Mouse (Mus musculus) thymus, postnatal 0 days (tissue): ENCODE data around the gene Csk. TPM values are rescaled to one million over a fixed set of nuclear protein-coding genes. Genes with fewer than 3 reads are reported as not detected.

Experiments
- DNase-seq: peaks from one replicate; pipeline ENCODE4 v3.0.0-alpha.2; 2015; ENCODE audit warnings: low spot score
- polyA plus RNA-seq: library from polyadenylated mRNA; unstranded; fragments of >200 nt; fragmentation: Nextera tagmentation; extraction: Ambion mirVana; gene quantifications from 2 replicates; pipeline ENCODE4 v1.2.1, GENCODE M21; 2015

The Csk gene
- polyA plus RNA-seq, 1 experiment from 2014 or later: 98.5 TPM

DNA sequence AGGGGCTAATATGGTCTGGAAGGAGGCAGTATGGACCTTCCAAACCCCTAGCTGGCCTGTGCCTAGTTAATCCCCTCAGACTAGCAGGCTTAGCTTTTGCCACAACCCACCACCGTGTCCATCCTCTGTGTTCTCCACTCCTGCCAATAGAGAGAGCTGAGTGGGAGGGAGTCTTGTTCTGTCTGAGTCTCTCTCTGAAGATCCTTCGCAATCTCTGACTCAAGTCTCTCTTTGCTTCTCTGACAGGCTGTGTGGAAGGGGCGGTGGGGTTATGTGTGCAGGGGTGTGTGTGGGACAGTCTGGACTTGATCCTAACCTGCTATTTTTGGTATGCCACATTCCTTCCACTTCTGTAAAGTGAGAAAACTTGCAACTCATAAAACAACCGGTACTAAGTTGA, 48.6 kb downstream of the Csk start:
- no peak for DNase-seq

DNA sequence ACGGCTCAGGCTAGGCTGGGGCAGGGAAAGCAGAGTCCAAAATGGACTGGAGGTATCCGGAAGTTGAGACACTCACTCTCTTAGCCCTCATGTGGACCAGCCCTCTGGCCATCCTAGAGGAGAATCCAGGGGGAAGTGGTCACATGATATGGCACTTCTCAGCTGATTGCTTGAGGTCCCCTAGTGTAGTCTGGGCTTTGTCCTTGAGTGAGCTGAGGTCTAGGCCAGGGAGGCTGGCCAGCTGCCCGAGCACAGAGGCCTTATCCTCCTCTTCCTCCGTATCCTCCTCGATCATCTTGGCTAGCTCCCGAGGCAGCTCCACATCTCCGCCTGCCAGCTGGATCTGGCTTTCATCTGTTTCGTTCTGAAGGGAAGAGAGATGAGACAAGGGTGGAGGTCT, 51.3 kb downstream of the Csk start:
- no peak for DNase-seq

DNA sequence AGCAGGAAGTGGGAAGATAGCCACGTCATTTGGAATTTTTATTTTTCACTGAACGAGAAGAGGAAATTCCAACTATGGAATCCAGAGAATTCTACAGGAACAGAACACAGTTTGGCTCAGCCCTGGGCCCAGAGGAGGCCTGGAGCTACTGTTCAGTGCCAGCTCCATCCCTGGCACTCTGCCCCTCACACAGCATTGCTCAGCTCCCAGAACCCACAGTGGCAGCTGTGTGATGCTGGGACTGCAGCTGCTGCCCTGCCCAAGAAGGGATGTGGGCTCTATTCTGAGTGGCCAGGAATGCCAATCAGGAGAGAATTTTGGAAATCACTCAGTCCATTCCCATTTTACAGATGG, 52.1 kb downstream of the Csk start:
- no peak for DNase-seq

DNA sequence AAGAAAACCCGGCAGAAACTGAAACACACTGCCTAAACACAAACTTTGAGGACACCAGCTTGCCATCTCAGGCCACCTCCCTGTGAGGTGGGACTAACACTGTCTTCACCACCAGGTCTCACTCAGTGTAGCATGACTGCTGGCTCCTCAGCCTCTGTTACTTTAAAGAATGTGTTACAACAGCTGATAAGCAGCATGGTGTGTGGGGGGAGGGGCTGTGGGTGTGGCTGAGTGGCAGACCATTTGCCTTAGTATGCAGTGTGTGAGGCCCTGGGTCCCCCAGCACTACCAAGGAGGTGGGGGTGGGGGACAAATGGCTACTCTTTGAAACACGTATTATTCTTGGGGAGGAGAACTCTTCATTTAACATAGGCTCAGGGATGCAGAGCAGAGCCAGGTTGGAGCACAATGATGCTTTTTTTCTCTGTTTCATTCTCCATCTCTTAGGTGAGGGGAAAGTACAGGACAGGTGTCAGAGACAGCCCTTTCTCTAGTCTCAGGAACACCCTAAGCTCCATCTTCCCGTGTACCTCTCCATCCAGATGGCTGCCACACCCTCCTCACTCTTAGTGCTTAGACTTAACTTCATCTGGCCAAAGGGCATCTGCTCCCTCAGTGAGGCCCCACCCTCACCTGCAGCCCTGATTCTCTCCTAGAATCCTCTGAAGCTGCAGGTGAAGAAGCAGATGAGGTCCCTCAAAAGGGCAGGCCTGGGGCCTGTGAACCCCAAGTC, 52.6 kb downstream of the Csk start:
- no peak for DNase-seq

DNA sequence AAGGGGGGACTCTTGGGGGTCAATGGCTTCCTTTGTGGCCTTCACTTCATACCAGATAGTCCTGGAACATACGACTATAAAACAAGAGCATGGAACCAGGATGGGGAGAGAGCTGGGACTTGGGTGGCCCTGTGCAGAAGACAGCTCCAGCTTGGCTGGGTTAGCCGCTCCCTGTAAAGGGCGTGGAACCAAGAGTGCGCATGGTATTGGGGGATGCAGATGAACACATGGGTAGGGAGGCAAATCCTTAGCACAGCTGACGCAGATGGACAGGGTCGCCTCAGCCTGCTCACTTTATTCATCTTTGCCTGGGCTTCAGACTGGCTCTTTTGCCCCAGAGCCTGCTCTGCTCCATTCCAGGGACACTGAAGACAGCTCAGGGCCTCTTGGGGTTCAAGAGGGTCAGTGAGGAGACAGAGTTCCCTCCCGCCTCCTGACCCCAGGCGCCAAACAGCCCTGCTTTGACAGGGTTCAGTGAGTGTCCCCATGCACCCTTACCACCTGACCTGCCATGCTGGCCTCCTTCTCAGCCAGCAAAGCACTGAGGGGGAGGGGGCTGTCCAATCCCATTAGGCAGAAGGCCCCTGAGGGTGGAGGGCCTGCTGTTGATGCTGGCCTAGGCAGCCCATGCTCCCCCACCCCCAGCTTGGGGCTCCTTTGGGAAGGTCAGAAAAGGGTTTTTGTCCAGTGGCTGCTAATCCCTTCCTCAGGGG, 54.4 kb downstream of the Csk start:
- DNase-seq: no peak

DNA sequence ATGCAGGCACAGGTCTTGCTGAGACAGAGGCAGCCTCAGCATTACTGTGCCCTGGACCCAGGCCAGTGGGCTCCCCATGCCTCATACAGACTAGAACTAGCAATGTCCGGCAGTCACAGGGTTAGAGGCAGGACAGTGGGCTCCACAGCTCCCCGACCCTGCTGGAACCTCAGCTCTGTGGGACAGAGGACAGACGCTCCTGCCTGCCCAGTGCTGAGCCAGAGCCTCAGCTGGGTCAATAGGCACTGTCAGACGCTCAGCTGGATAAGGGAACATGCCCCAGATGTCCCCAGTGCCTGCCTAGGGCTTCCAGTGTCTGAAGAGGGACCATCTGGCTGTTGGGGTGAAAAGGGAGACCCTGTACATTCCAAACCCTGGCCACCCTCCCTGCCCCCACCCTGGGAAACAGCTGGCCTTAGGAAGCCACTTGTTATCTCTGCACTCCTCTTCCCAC, 55.5 kb downstream of the Csk start:
- DNase-seq: no peak

DNA sequence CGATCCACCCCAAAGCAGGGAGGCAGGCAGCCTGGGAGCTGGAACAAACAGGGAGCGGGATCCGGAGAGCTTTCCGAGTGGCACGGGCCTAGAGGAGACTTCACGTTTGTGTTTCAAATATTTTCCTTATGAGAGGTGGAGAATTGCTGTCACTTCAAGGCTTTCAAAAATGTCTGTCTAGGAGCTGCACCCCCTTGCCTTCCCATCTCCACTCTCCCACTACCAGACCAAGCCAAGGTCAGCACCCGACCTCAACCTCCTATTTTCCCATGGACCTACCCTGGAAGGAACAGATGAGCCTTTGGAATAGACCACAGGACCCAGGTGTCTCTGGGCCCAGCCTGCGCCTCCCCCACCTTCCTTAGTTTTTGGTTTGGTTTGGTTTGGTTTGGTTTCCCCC, 56.2 kb downstream of the Csk start:
- no peak for DNase-seq

DNA sequence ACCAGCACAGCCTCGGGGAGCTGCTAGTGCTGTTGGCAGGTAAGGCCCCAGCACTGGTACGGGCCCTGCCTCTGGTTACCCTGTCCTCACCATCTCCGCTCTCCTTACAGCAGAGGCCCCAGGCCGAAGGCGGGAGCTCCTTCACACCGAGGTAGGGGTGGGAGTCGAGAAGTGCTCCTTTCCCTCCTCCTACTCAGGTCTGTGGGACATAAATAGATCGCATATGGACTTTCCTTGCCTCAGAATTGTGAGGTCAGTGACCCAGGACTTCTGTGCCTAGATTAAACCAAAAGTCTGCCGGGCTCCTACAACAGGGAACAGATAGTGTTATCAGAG, 59.3 kb downstream of the Csk start:
- DNase-seq: no peak

DNA sequence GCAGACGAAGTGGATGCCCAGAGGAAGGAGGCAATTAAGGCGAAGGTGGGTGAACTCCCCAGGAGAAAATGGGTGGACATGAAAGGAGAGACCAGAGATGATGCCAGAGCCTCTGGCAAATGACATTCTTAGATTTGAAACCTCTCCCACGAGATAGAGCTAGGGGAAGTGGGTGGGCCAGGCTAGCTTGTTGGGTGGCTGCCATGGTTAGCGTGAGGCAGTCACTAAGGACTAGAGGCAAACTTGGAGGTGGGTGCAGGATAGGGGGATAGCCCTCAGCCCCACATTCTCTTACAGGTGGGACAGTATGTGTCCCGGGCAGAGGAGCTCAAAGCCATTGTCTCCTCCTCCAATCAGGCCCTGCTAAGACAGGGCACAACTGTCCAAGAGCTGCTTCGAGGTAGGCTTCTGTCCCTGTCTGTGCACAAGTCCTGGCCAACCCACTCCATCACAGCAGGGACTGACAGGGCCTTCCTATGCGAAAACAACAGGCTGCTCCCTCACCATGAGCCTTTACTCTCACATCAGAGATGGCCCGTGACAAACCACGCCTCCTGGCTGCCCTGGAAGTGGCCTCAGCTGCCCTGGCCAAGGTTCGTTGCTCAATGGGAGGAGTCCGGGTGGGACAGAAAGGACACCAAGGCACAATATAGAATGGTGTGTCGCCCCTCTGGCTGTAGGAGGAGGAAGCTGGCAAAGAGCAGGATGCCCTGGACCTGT, 59.8 kb downstream of the Csk start:
- DNase-seq: no peak

DNA sequence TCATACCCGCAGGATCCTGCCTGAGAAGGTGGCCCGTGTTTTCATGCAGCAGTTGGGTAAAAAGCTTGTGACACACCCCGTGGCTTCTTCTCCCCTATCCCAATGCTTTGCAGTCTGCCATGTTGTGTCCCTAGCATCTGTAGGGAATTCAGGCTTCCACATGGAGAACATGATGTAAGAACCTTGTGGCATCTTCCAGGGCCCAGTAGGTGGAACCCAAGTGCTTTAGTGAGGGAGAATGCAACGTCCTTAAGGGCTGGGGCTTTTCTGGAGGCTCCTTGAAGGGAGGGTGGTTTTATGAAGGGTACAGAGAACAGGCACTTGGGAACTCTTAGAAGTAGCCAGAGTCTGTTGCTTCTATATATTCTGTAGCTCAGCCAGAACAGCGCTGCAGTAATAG, 62.7 kb downstream of the Csk start:
- DNase-seq: no peak

DNA sequence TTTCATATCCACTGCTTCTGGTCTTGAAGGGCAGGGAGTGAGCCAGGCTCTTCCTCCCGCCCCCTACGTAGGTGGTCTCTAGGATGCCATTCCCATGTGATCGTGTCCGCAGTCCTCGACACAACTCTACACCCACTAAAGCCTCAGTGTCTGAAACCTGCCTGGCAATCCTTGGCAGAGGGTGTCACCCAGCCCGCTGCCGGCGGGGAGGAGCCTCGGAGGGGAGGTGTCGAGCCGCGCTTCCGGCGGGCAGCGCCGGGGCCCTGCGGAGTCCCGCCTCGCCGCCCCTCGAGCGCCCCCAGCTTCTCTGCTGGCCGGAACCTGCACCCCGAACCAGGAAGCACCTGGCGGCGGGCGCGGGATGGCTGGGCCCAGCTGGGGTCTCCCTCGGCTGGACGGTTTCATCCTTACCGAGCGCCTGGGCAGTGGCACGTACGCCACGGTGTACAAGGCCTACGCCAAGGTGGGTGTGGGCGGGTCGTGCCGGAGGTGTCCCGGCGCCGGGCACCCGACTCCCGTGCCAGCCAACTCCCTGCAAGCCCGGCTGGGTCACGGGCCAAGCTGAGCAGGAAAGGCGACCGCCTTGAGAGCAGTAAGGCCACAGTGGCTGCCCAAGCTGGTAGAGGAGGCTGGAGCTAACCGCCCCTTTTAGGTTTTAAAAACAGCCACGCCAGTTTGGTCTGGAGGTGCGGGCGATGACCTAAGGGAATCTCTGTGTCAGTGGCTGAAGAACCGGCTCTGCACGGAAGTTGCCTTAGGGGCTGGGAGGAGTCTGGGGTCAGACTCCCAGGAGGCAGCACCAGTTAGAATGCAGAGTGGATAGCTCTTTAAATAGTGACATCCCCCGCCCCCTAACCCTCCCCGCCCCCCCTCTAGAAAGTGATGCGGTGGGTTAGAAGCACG, 64.0 kb downstream of the Csk start, which contains the start of gene Ulk3:
TSS of gene Ulk3 (plus strand) at position 229 of the 903 bp plus-strand sequence.
- peak; percentile 88 for DNase-seq

DNA sequence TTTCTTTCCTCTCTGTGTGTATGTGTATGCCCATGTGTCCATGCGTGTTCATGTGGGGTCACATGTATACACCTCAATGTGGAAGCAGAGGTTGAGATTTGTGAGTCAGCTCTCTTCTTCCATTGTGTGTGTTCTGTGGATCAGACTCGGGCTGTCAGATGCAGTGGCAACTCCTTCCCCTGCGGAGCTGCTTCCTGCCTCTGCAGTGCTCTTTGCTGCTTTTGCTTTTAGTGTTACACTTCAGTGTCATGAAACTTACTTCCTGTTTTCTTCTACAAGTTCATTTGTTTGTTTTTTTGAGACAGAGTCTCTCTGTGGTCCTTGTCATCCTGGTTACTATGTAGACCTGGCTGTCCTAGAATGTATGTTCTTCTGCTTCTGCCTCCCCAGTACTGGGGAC, 68.4 kb downstream of the Csk start:
- peak; percentile 6 for DNase-seq

DNA sequence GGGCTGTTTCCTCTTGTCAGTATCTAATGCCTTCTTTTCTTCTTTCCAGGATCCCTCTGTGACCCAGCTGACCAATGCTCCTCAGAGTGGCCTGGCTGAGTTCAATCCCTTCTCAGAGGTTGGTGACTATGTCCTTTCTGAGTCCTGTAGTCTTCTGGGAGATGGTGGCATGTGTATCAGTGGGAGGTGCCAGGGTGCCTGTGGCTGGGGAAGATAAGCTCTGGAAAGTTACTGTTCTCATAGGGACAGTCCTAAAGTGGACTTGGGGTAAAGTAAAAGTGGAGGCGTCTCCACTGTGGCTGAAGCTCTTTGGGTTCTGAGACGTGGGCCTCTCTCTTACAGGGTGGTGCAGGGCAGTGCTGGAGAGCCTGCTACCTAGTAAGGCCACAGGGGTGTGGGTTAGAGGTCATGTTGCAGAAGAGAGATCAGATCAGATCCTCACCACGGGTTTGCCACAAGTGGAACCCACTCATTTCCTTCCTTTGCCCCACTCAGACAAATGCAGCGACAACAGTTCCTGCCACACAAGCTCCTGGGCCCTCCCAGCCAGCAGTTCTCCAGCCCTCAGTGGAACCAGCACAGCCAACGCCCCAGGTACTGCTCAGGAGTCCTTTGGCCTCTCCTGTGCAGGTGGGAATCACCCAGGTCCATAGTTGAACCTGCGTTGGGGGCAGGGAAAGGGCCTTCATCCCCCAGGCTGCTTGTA, 76.1 kb downstream of the Csk start:
- no peak for DNase-seq

Other genes with a start within 250 kb of the Csk start
- 50.9 and 62.5 TPM in 2 replicates for gene Ppcdc, start 213.5 kb downstream of the Csk start, polyA plus RNA-seq
- gene Scamp5, start 185.6 kb downstream of the Csk start, polyA plus RNA-seq: 3.1 and 3.5 TPM in 2 replicates
- gene Rpp25, start 149.6 kb downstream of the Csk start, polyA plus RNA-seq: 0.60 and 0.85 TPM in 2 replicates
- gene Cox5a, start 132.4 kb downstream of the Csk start, polyA plus RNA-seq: 862 and 907 TPM in 2 replicates
- 15.5 and 17.7 TPM in 2 replicates for gene Fam219b, start 116.1 kb downstream of the Csk start, polyA plus RNA-seq
- gene Mpi, start 100.9 kb downstream of the Csk start, polyA plus RNA-seq: 20.9 and 21.6 TPM in 2 replicates
- gene Scamp2, start 92.7 kb downstream of the Csk start, polyA plus RNA-seq: 58.4 and 65.2 TPM in 2 replicates
- 11.1 and 13.9 TPM in 2 replicates for gene Ulk3, start 64.2 kb downstream of the Csk start, polyA plus RNA-seq
- 0.18 TPM in 1 of 2 replicates, not detected in the other for gene Cplx3, start 47.4 kb downstream of the Csk start, polyA plus RNA-seq
- gene Lman1l, start 32.9 kb downstream of the Csk start, polyA plus RNA-seq: 0.16 TPM in 1 of 2 replicates, not detected in the other
- 0.37 and 1.1 TPM in 2 replicates for gene Cyp1a2, start 30.1 kb upstream of the Csk start, polyA plus RNA-seq
- 0.05 and 0.08 TPM in 2 replicates for gene Cyp1a1, start 34.3 kb upstream of the Csk start, polyA plus RNA-seq
- gene Edc3, start 54.9 kb upstream of the Csk start, polyA plus RNA-seq: 38.2 and 39.4 TPM in 2 replicates
- gene Clk3, start 112.2 kb upstream of the Csk start, polyA plus RNA-seq: 211 and 221 TPM in 2 replicates
- gene Arid3b, start 183.2 kb upstream of the Csk start, polyA plus RNA-seq: 26.2 and 27.3 TPM in 2 replicates